Mouse (Mus musculus) small intestine, adult 2 months (tissue): ENCODE measurements around the gene Zfp110. TPM values are rescaled to one million over a fixed set of nuclear protein-coding genes. Genes with fewer than 3 reads are reported as not detected.
"Not testable (repeated sequence)": the region's sequence is repeated elsewhere in the genome, so short reads cannot be mapped to it uniquely, and the experiment has no call there.

ENCODE experiments used
- H3K27ac ChIP-seq: fragments of 200-500 bp; 2 replicates; pipeline ENCODE4 v1.5.1; 2012; ENCODE audit warnings: low read depth, low read length, control low read depth, inconsistent platforms; ENCODE audit not compliant: insufficient read depth
- H3K27me3 ChIP-seq: fragments of 200-500 bp; 2 replicates; pipeline ENCODE4 v1.6.1; 2012; ENCODE audit warnings: mild to moderate bottlenecking, moderate library complexity, low read length, inconsistent platforms; ENCODE audit not compliant: control insufficient read depth, insufficient read depth
- H3K36me3 ChIP-seq: fragments of 200-500 bp; 2 replicates; pipeline ENCODE4 v1.6.1; 2012; ENCODE audit warnings: mild to moderate bottlenecking, low read length, control low read depth, inconsistent platforms; ENCODE audit not compliant: control insufficient read depth, insufficient read depth
- H3K4me1 ChIP-seq: fragments of 200-500 bp; 2 replicates; pipeline ENCODE4 v1.6.1; 2012; ENCODE audit warnings: low read length, inconsistent platforms, mixed read lengths; ENCODE audit not compliant: control insufficient read depth, insufficient read depth, insufficient read length
- H3K4me3 ChIP-seq: fragments of 200-500 bp; 2 replicates; pipeline ENCODE4 v1.5.1; 2012; ENCODE audit warnings: low read depth, mild to moderate bottlenecking, control low read depth, inconsistent platforms, low read length, moderate library complexity
- CTCF ChIP-seq: fragments of 200-500 bp; IDR thresholded peaks from 2 replicates; pipeline ENCODE4 v1.5.1; 2012; ENCODE audit warnings: low read depth, mild to moderate bottlenecking, control low read depth, inconsistent platforms, low read length, moderate library complexity, mixed read lengths; ENCODE audit not compliant: insufficient replicate concordance, insufficient read length; ENCODE audit errors: extremely low read depth
- POLR2A ChIP-seq: fragments of 200-500 bp; IDR thresholded peaks from 2 replicates; pipeline ENCODE4 v1.6.1; 2012; ENCODE audit warnings: low read depth, mild to moderate bottlenecking, control low read depth, inconsistent platforms, low read length, moderate library complexity
- WGBS: fragments of 180-500 bp; shearing (Covaris S2); methylation state at CpG from one replicate; pipeline ENCODE4 v1.1.7; 2018; 5-methylcytosine and 5-hydroxymethylcytosine counted together
- polyA plus RNA-seq: library from polyadenylated mRNA; depleted of rRNA; stranded (reverse); fragments of >200 nt; gene quantifications from 2 replicates; pipeline ENCODE4 v1.2.3, GENCODE M21; 2012

The Zfp110 gene
- polyA plus RNA-seq, 1 experiment = 5.3 TPM

GRCm38 (mm10) chr7:12803727-12804071, 30.9 kb upstream of the Zfp110 start:
- H3K27me3 ChIP-seq = no peaks in the 10 kb centered on the region

DNA sequence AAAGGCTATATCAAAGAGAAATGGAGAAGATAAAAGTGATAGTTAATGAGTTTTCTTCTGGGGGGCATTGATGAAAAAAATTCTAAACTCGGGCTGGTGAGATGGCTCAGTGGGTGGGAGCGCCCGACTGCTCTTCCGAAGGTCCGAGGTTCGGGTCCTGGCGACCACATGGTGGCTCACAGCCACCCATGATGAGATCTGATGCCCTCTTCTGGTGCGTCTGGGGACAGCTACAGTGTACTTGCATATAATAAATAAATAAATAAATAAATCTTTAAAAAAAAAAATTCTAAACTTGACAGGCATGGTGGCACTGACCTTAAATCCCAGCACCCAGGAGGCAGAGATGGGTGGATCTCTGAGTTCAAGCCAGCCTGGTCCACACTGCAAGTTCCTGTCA, 19.0 kb upstream of the Zfp110 start:
- WGBS = 99% methylated on average over 8 of the region's 8 CpGs
- TF ChIP-seq CTCF (no peak), POLR2A (no peak)
- no peak overlapping the region for H3K4me3 ChIP-seq
- no peaks in the 10 kb centered on the region for H3K27me3 ChIP-seq
- no peaks in the 10 kb centered on the region for H3K4me1 ChIP-seq
- H3K27ac ChIP-seq = no peak overlapping the region
- H3K36me3 ChIP-seq = peaks cover 14% of the 10 kb centered on the region

More at GRCm38 (mm10) chr7:12803727-12804071, 30.9 kb upstream of the Zfp110 start:
- Histone ChIP-seq H3K4me1 (peaks cover 6% of the 10 kb centered on the region; the same call in 1 of the 2 replicates), H3K36me3 (0 out of 2 replicates have a peak, but pooled peaks cover 9% of the 10 kb centered on the region), H3K4me3 (peak overlapping the region; percentile 66), H3K27ac (no peak overlapping the region)
- TF ChIP-seq CTCF (no peak), POLR2A (no peak)
- 1% methylated on average over 16 of the region's 16 CpGs for WGBS

GRCm38 (mm10) chr7:12818521-12819295, 15.9 kb upstream of the Zfp110 start, which contains the start of gene Zfp329:
Gene Zfp329, minus strand, starts transcription at chr7:12818858.
- Histone ChIP-seq H3K36me3 (0 out of 2 replicates have a peak, but pooled peaks cover 3% of the 10 kb centered on the region), H3K27me3 (no peaks in the 10 kb centered on the region), H3K27ac (no peak within 1 kb of the TSS), H3K4me3 (peak within 1 kb of the TSS; percentile 95), H3K4me1 (no peaks in the 10 kb centered on the region)
- peak; percentile 69 for TF ChIP-seq POLR2A
- TF ChIP-seq CTCF = no peak
- WGBS = under 1% methylated on average over 40 of the region's 40 CpGs

GRCm38 (mm10) chr7:12835193-12835671, 671 bp downstream of the Zfp110 start:
- Histone ChIP-seq H3K27me3 (no peaks in the 10 kb centered on the region), H3K36me3 (peaks cover 24% of the 10 kb centered on the region), H3K27ac (peak overlapping the region; percentile 60), H3K4me1 (no peaks in the 10 kb centered on the region), H3K4me3 (peak overlapping the region; percentile 81)
- 7% methylated on average over 13 of the region's 13 CpGs for WGBS
- TF ChIP-seq CTCF (no peak), POLR2A (no peak)

GRCm38 (mm10) chr7:12835779-12836178, 1.2 kb downstream of the Zfp110 start:
- TF ChIP-seq CTCF (no peak), POLR2A (no peak)
- no peak overlapping the region for H3K27ac ChIP-seq
- WGBS = 90% methylated on average over 4 of the region's 4 CpGs

GRCm38 (mm10) chr7:12874301-12874700, 39.7 kb downstream of the Zfp110 start:
- no peaks in the 10 kb centered on the region for H3K27me3 ChIP-seq
- 9% methylated on average over 3 of the region's 3 CpGs for WGBS
- no peak for TF ChIP-seq POLR2A
- TF ChIP-seq CTCF = no peak
- H3K36me3 ChIP-seq = no peaks in the 10 kb centered on the region
- H3K4me3 ChIP-seq = no peak overlapping the region
- no peaks in the 10 kb centered on the region for H3K4me1 ChIP-seq
- H3K27ac ChIP-seq = no peak overlapping the region

More at GRCm38 (mm10) chr7:12835779-12836178, 1.2 kb downstream of the Zfp110 start:
- Histone ChIP-seq H3K27me3 (no peaks in the 10 kb centered on the region), H3K4me1 (no peaks in the 10 kb centered on the region), H3K4me3 (peak overlapping the region; percentile 81), H3K36me3 (peaks cover 26% of the 10 kb centered on the region)

DNA sequence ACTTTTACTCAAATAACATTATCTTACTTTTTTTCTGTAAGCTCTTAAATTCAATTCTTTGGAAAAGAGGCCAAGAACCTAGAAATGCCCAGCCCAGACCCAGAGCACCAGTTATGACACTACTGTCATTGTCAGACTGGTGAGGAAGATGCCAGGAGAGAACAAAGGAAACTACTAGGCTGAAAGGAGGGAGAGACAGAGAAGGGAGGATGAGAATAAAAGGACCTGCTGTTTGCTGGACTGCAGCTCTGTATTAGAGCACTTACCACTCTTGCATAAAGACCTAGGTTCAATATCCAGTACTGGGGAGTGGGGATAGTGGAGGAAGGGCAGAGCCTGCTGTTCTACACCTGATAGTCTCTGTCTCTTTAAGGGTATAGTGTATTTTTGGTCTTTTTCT, 45.5 kb downstream of the Zfp110 start:
- Histone ChIP-seq H3K4me1 (peaks cover 6% of the 10 kb centered on the region), H3K36me3 (no peaks in the 10 kb centered on the region), H3K4me3 (no peak overlapping the region), H3K27me3 (no peaks in the 10 kb centered on the region), H3K27ac (no peak overlapping the region)
- TF ChIP-seq POLR2A (no peak), CTCF (no peak)

- H3K4me1 ChIP-seq, H3K27ac ChIP-seq, H3K27me3 ChIP-seq, H3K36me3 ChIP-seq: not testable (repeated sequence)
- peak overlapping the region; percentile 83 for H3K4me3 ChIP-seq
- 39% methylated on average over 8 of the region's 8 CpGs for WGBS
Measured at GRCm38 (mm10) chr7:12880497-12880896, 45.9 kb downstream of the Zfp110 start.
